Mouse (Mus musculus): ENCODE measurements around the gene Cacna2d1.

Gene Cacna2d1

GRCm38 (mm10) chr5:16063949-16064348 lies 129.5 kb downstream of the Cacna2d1 start:
- DNase-seq, result no peak

DNA sequence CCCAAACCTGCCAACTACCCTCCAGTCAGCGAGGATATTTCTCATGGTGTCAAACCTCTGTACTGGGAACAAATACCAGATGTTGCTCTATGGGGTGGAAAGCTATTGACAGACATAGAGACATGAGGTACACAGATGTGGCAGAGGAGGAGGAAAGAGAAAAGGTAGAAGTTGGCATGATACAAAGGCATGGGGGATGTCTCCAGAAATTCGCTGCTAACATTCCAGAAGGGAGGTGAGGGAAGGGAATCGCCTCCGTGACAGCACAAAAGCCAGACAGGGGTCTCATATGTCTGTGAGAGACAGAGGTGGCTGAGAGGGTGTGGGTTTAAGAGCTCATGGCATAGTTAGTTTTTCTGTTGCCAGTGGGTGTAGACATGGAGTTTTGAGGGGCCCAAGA lies 131.3 kb downstream of the Cacna2d1 start:
- DNase-seq, result peak; percentile 58

DNA sequence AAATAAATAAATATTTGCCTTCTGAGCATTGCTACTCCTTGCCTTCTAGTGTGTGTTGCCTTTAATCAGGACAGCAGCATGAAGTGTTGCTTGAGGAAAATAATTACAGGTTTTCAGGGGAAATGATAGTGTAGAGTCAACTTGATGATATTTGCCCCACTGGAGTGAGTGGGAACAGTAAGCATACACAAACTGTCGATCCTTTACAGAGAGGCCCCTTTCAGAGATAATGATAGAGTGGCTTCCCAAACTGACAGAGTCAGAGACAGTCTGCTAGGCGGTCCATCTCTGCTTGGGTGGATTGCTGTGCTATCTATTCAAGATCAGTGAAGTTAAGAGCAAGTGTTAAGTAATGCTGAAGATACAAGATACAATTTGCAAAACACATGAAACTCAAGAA lies 147.8 kb downstream of the Cacna2d1 start:
- no peak for DNase-seq

GRCm38 (mm10) chr5:16086979-16087902 lies 152.8 kb downstream of the Cacna2d1 start:
- DNase-seq, result no peak

- no peak for DNase-seq
Measured at GRCm38 (mm10) chr5:16087995-16088394, 153.5 kb downstream of the Cacna2d1 start.

GRCm38 (mm10) chr5:16092540-16092939 lies 158.0 kb downstream of the Cacna2d1 start:
- no peak for DNase-seq

- no peak for DNase-seq
Measured at GRCm38 (mm10) chr5:16093071-16093693, 158.7 kb downstream of the Cacna2d1 start.

DNA sequence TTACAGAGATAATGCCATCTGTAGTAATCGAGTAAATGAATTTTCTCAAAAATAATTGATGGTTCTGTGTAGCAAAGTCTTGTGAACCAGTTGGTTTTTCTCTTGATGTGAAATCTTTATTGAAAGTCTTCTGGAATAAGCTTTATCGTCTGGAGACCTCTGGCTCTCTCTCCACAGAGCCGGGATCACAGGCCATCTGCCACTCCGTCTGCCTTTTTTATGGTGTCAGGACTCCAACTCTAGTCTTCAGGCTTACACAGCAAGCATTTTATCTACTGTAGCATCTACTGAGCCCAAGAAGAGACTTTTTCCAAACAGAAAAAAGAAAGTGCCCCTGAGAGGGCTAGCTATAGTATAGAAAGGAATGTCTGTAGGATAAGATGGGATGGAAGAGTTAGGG lies 160.9 kb downstream of the Cacna2d1 start:
- no peak for DNase-seq

DNA sequence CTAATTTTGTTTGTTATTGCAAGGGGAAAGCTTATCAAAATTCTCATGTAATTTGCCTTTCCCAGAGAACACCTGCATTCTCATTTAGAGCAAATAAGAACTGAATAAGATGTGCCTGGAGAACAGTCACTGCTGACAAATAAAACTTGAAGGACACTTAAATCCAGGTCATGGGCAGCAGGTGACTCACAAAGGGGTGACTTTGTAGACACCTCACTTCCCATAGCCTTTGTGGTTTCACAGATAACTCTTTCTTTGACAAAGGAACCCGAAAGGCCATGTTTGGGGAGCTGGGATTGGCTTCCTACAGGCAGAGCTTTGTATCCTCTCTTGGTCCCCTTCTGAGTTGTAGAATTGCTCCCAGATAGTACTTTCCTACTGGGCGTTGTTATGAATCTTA lies 164.3 kb downstream of the Cacna2d1 start:
- DNase-seq, result no peak

GRCm38 (mm10) chr5:16101820-16102219 lies 167.3 kb downstream of the Cacna2d1 start:
- no peak for DNase-seq

GRCm38 (mm10) chr5:16105701-16106100 lies 171.2 kb downstream of the Cacna2d1 start:
- no peak for DNase-seq

DNA sequence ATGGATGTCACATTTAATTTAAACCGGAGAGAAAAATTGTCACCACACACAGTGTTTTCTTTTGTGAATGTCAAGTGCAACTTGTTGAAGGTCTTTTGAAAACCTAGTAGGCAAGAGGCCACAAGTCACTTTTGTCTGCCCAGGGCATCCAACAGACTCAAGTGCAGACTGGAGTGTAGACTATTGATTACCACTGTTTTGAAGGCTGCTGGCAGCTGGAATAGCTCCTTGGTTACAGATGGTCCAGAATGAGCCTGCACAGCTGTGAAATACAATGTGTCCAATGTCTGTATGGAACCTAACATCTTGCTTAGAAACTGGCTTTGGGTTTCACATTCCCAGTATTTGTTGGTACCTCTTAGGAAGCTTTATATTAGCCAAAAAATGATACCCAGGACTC lies 176.2 kb downstream of the Cacna2d1 start:
- no peak for DNase-seq

- no peak for DNase-seq
Measured at GRCm38 (mm10) chr5:16113879-16114278, 179.4 kb downstream of the Cacna2d1 start.

DNA sequence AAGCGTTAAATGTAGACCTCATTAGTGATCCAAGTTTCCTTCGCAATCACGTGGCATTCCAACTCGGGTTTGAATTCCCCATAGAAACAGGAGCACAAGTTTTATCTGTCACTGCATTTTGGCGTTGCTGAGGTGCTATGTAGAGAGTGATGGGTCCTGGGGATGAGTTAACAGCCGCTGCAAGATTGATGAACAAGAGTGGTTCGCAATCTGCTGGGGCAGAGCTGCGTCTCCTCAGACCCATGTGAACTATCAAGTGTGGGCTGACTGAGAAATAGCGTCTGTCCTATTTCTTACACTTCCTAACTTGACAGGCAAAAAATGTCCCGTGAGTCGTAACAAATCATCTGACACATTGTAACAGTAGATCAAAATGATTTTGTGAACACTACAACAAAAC lies 186.8 kb downstream of the Cacna2d1 start:
- no peak for DNase-seq

GRCm38 (mm10) chr5:16122110-16122509 lies 187.6 kb downstream of the Cacna2d1 start:
- no peak for DNase-seq

- DNase-seq, result no peak
Measured at GRCm38 (mm10) chr5:16134286-16135094, 200.0 kb downstream of the Cacna2d1 start.

GRCm38 (mm10) chr5:16135986-16136385 lies 201.5 kb downstream of the Cacna2d1 start:
- DNase-seq, result no peak

DNA sequence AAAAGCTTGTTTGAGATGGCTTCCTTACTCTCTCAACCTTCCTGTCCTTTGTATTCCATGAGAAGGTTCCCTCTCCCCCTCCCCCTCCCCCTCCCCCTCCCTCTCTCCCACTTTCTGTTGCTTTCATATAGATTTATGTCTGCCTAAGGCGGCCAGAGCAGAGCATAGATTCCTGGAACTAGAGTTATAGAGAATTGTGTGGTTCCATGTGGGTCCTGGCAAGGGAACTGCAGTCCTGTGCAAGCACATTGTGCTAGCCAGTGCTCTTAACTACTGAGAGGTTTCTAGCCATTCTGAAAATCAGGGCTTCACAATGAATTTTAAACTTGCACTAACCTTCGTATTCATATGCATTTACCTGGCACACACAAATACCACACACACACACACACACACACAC lies 202.3 kb downstream of the Cacna2d1 start:
- DNase-seq, result no peak

- no peak for DNase-seq
Measured at GRCm38 (mm10) chr5:16146602-16147001, 212.1 kb downstream of the Cacna2d1 start.

DNA sequence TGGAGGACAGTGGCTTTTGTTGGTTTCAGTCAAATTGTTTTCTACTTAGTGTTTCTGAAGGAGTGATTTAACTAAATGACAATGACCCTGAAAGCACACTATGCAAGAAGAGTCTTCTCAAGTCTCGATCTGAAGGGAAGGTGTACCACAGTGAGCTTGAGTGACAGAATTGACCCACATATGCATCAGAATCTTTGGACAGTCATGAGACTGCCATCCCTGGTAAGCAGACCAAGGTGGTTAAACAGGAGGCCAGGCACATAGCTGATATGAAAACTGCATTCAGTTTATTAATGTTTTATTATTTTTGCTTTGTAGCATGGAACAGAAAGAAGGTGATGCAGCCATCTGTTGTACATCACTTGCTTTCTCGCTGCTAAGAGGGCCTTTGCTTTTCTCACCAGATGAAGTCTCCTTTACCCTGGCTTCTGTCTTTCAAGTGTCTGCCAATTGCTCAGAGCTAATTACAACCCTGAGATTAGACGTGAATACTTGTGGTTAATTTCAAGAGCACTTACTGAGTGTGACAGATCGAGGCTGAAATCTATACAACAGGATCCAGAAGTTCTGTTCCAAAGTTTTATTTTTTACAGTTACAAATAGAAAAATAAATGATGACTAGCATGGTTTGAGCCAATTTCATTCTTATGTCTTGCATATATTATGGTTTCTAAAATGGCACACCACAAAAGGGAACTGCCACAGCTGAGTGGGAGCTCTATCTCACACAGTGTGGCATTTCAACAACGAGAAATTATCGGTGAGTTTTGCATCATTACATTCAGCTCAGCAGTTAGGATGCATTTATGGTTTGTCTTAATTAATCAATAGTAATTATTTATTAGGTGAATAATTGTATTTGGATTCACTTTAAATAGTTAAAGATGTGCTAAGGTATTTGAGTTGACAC lies 221.1 kb downstream of the Cacna2d1 start:
- DNase-seq, result peak; percentile 66

- no peak for DNase-seq
Measured at GRCm38 (mm10) chr5:16163270-16163669, 228.8 kb downstream of the Cacna2d1 start.

All from heart, adult 11 months (tissue).